Mouse (Mus musculus) forebrain, embryonic 12.5 days (tissue): ENCODE results near the gene Hsp90ab1. TPM values are rescaled to one million over a fixed set of nuclear protein-coding genes. Genes with fewer than 3 reads are reported as not detected.
A peak's percentile ranks its signal among the peaks of the same experiment; 100 is the strongest.

ENCODE experiments used
- ATAC-seq: fragments of 200-750 bp; cut with Nextera tagmentation; 2 replicates; pipeline ENCODE4 v1.8.0; 2017; ENCODE audit warnings: moderate TSS enrichment; ENCODE audit not compliant: low FRiP score
- H3K27ac ChIP-seq: fragments of 300-500 bp; sonication (generic); 2 replicates; pipeline ENCODE4 v1.5.1; 2016; ENCODE audit warnings: mild to moderate bottlenecking
- H3K27me3 ChIP-seq: fragments of 300-500 bp; sonication (generic); 2 replicates; pipeline ENCODE4 v1.6.1; 2016; ENCODE audit warnings: mild to moderate bottlenecking
- H3K36me3 ChIP-seq: fragments of 300-500 bp; sonication (generic); replicated peaks from 2 replicates; pipeline ENCODE4 v1.6.1; 2016; ENCODE audit warnings: mild to moderate bottlenecking
- H3K4me1 ChIP-seq: fragments of 300-500 bp; sonication (generic); 2 replicates; pipeline ENCODE4 v1.6.1; 2016
- H3K4me2 ChIP-seq: fragments of 300-500 bp; sonication (generic); 2 replicates; pipeline ENCODE4 v1.6.1; 2016; ENCODE audit warnings: mild to moderate bottlenecking, moderate library complexity
- H3K4me3 ChIP-seq: fragments of 300-500 bp; sonication (generic); replicated peaks from 2 replicates; pipeline ENCODE4 v1.5.1; 2016; ENCODE audit warnings: mild to moderate bottlenecking
- H3K9ac ChIP-seq: fragments of 300-500 bp; sonication (generic); 2 replicates; pipeline ENCODE4 v1.6.1; 2016; ENCODE audit warnings: mild to moderate bottlenecking
- H3K9me3 ChIP-seq: fragments of 300-500 bp; sonication (generic); 2 replicates; pipeline ENCODE4 v1.6.1; 2016
- WGBS: fragments of 180-500 bp; shearing (Covaris S2); methylation state at CpG from one replicate; pipeline ENCODE4 v1.1.7; 2016; 5-methylcytosine and 5-hydroxymethylcytosine counted together
- polyA plus RNA-seq: library from polyadenylated mRNA; unstranded; fragments of >200 nt; fragmentation: Nextera tagmentation; extraction: Ambion mirVana; gene quantifications from 2 replicates; pipeline ENCODE4 v1.2.1, GENCODE M21; 2016

The Hsp90ab1 gene
- polyA plus RNA-seq, 1 experiment from 2014 or later, result 1,580 TPM

DNA sequence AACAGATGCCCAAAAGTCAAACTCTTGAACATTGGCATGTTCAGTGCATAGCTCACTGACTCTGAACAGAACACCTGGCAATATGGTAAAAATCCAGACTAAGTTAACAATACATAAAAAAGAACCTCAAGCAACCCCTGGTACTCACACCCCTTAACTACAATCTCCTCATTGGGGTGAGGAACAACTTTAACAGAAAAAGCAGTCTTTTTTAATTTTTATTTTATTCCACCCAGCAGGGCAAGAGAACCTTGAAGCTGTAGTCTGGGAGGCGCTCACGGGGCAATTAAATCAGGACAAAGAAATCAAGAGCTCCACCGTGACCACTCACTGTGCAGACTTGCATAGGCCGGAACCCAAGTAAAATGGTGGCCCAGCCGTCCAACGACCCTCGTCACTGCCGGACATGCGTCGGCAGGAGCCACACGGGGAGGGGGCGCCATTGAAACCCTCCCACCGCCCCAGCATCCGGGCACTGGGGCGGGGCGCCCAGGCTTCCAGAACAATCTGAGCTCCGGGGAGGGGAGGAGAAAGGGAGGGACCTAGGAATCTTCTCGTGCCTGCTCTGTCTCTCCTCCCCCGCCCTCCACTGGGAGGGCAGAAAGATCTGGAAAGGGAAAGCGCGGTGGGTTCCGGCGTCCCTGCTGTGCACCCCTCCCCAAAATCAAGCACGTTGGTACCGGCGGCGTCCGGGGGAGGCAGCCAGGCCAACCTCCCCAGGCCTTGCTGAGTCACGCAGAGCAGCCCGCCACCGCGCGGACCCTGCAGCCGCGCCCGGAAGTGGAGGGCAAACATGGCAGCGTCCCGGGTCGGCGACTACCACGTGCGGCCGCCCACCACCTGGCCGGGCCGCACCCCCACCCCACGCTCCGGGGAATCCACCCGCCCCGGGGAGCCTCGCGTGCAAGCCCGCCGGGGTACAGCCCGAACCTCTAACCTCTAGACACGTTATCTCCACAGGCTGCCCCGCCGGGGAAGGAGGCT lies 676 bp downstream of the Hsp90ab1 start:
- ATAC-seq, result peak; percentile 62
- Histone ChIP-seq H3K4me3 (peak overlapping the region; percentile 97), H3K4me2 (peak overlapping the region; percentile 81), H3K27ac (peak overlapping the region; percentile 98), H3K9ac (peak overlapping the region; percentile 95), H3K36me3 (peaks cover 44% of the 10 kb centered on the region), H3K9me3 (no peaks in the 10 kb centered on the region), H3K27me3 (no peaks in the 10 kb centered on the region), H3K4me1 (peaks cover 46% of the 10 kb centered on the region)
- WGBS, result under 1% methylated on average over 57 of the region's 57 CpGs

DNA sequence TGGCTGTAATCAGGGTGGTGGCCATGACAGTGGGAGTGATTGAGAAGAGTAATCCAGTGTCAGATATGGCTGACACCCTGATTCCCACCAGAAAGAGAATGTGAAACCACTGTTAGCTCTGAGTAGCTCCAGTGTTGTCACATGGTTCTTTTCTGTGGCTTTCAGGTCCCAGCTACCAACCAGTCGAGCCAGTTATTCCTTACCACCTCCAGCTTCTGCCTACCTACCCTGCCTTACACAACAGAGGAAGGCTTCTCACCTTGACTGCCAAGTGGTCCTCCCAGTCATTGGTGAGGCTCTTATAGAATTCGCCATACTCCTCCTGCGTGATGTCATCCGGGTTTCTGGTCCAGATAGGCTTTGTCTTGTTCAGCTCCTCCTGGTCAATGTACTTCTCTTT lies 3.1 kb downstream of the Hsp90ab1 start:
- no peak overlapping the region for H3K4me2 ChIP-seq
- no peak for ATAC-seq
- H3K9ac ChIP-seq, result peak overlapping the region; percentile 3; the same call in 1 of the 2 replicates
- no peak overlapping the region for H3K4me3 ChIP-seq
- peaks cover 60% of the 10 kb centered on the region for H3K4me1 ChIP-seq
- no peaks in the 10 kb centered on the region for H3K27me3 ChIP-seq
- 88% methylated on average over 4 of the region's 4 CpGs for WGBS
- no peaks in the 10 kb centered on the region for H3K9me3 ChIP-seq
- no peak overlapping the region for H3K27ac ChIP-seq
- peaks cover 65% of the 10 kb centered on the region for H3K36me3 ChIP-seq

DNA sequence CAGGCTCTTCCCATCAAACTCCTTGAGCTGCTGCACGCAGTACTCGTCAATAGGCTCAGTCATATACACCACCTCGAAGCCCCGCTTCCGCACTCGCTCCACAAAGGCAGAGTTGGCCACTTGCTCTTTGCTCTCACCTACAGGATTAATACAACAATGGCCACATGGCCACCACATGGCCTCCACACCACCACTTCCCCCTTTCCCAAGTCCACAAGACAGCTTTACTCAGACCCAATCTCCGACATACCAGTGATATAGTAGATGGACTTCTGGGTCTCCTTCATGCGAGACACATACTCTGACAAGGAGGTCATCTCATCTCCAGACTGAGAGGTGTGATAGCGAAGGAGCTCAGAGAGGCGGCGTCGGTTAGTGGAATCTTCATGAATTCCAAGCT lies 4.1 kb downstream of the Hsp90ab1 start:
- H3K9me3 ChIP-seq, result no peaks in the 10 kb centered on the region
- H3K9ac ChIP-seq, result no peak overlapping the region
- no peak for ATAC-seq
- no peak overlapping the region for H3K27ac ChIP-seq
- H3K4me2 ChIP-seq, result no peak overlapping the region
- WGBS, result 89% methylated on average over 12 of the region's 12 CpGs
- H3K36me3 ChIP-seq, result peaks cover 65% of the 10 kb centered on the region
- H3K27me3 ChIP-seq, result no peaks in the 10 kb centered on the region
- no peak overlapping the region for H3K4me3 ChIP-seq
- peaks cover 59% of the 10 kb centered on the region for H3K4me1 ChIP-seq

DNA sequence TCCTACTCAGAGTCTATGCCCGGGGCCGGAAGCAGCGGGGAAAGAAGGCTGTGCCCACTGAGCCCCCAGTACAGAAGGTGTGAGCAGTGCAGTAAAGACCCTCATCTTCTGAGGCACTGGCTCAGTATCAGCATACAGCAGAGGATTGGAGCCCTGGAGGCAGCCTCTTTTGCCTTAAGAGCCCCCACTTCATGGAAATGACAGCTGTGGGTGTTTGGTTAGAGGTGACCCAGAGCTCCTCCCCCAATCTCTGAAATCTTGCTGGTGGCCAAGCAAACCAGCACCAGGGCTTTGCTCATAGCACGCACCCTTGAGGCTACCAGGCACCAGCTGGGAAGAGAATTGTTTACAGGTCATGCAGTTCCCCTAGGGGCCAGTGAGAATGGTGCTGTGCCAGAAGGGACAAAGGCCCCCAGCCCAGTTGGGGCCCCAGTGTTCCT lies 5.9 kb downstream of the Hsp90ab1 start:
- H3K4me3 ChIP-seq, result no peak overlapping the region
- 25% methylated on average over 4 of the region's 4 CpGs for WGBS
- no peaks in the 10 kb centered on the region for H3K27me3 ChIP-seq
- no peak overlapping the region for H3K4me2 ChIP-seq
- peaks cover 59% of the 10 kb centered on the region for H3K4me1 ChIP-seq
- H3K36me3 ChIP-seq, result peaks cover 65% of the 10 kb centered on the region
- no peaks in the 10 kb centered on the region for H3K9me3 ChIP-seq
- ATAC-seq, result no peak
- 0 out of 2 replicates have a peak overlapping the region, but pooled peaks have one; percentile 37 for H3K27ac ChIP-seq
- no peak overlapping the region for H3K9ac ChIP-seq

DNA sequence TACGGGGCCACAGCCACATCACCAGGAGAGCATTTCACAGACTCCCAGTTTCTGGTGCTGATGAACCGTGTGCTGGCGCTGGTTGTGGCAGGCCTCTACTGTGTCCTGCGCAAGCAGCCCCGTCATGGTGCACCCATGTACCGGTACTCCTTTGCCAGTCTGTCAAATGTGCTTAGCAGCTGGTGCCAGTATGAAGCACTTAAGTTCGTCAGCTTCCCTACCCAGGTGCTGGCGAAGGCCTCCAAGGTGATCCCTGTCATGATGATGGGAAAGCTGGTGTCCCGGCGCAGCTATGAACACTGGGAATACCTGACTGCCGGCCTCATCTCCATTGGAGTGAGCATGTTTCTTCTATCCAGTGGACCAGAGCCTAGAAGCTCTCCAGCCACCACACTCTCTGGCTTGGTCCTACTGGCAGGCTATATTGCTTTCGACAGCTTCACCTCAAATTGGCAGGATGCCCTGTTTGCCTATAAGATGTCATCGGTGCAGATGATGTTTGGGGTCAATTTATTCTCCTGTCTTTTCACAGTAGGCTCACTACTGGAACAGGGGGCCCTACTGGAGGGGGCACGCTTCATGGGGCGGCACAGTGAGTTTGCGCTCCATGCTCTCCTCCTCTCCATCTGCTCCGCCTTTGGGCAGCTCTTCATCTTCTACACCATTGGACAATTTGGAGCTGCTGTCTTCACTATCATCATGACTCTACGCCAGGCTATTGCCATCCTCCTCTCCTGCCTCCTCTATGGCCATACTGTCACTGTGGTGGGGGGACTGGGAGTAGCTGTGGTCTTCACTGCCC lies 6.5 kb downstream of the Hsp90ab1 start:
- WGBS, result 69% methylated on average over 18 of the region's 18 CpGs
- Histone ChIP-seq H3K4me3 (no peak overlapping the region), H3K36me3 (peaks cover 63% of the 10 kb centered on the region), H3K27ac (0 out of 2 replicates have a peak overlapping the region, but pooled peaks have one; percentile 37), H3K4me1 (peaks cover 53% of the 10 kb centered on the region), H3K9ac (no peak overlapping the region), H3K27me3 (no peaks in the 10 kb centered on the region), H3K9me3 (no peaks in the 10 kb centered on the region), H3K4me2 (0 out of 2 replicates have a peak overlapping the region, but pooled peaks have one; percentile 1)
- ATAC-seq, result no peak

DNA sequence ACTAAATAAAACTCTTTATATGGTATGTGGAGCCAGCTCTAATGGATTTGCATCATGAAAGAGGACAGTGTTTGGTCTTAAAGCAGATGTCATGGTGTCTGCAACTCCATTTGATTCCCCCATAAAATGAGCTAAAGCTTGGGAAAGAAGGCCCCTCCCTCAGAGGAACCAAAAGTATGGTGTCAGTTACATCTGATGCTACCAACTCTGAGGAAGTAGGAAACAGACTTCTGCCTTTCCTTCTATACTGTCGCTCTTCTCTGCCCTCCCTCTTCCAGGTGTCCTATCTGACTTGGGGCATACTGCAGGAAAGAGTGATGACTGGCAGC lies 7.1 kb downstream of the Hsp90ab1 start:
- Histone ChIP-seq H3K36me3 (peaks cover 57% of the 10 kb centered on the region), H3K9me3 (no peaks in the 10 kb centered on the region), H3K4me1 (peaks cover 48% of the 10 kb centered on the region), H3K4me2 (no peak overlapping the region), H3K4me3 (no peak overlapping the region), H3K27me3 (no peaks in the 10 kb centered on the region), H3K9ac (no peak overlapping the region), H3K27ac (0 out of 2 replicates have a peak overlapping the region, but pooled peaks have one; percentile 31)
- 90% methylated on average over 1 of the region's 1 CpGs for WGBS
- ATAC-seq, result no peak

DNA sequence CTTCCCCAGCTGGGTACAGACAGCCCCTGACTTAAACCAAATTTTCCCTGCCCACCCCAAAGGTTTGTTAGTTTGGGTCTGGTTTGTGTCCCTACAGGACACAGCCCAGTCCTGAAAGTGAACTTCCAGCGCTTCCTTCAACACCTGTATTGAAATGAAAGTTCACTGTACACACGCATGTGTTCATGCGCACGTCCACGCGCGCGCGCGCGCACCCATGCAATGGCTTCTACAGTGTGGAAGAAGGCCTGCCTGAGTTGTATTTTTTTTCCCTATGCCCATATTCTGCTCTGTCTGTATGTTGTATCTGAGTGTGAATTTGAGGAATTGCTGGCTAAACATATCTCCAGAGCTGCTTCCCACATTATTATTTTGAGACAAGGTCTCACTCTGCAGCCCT lies 8.0 kb downstream of the Hsp90ab1 start:
- 0 out of 2 replicates have a peak overlapping the region, but pooled peaks have one; percentile 92 for H3K27ac ChIP-seq
- H3K4me1 ChIP-seq, result peaks cover 44% of the 10 kb centered on the region
- no peaks in the 10 kb centered on the region for H3K27me3 ChIP-seq
- H3K9me3 ChIP-seq, result no peaks in the 10 kb centered on the region
- peak overlapping the region; percentile 83 for H3K4me3 ChIP-seq
- no peak for ATAC-seq
- H3K36me3 ChIP-seq, result peaks cover 48% of the 10 kb centered on the region
- peak overlapping the region; percentile 74 for H3K4me2 ChIP-seq
- WGBS, result 93% methylated on average over 11 of the region's 11 CpGs
- H3K9ac ChIP-seq, result peak overlapping the region; percentile 95

DNA sequence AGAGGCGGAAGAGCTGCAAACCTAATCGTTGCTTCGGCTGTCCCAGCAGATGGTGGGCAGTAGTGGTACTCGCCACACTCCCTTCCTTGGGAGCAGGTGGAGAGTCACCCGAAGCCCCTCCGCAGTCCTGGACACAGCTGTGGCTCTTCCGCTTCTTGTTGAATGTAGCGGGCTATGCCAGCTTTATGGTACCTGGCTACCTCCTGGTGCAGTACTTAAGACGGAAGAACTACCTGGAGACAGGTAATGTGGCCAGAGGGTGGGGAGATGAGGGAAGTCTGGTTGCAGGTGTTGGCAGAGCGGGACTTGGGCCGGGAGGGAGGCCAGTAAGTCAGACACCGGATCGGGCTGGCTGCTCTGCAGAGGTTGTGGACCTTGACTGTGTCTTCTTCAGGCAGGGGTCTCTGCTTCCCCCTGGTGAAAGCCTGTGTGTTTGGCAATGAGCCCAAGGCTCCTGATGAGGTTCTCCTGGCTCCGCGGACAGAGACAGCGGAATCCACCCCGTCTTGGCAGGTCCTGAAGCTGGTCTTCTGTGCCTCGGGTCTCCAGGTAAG lies 8.5 kb downstream of the Hsp90ab1 start:
- Histone ChIP-seq H3K4me2 (peak overlapping the region; percentile 74), H3K4me3 (peak overlapping the region; percentile 83), H3K36me3 (peaks cover 43% of the 10 kb centered on the region), H3K9me3 (no peaks in the 10 kb centered on the region), H3K4me1 (peaks cover 41% of the 10 kb centered on the region), H3K9ac (peak overlapping the region; percentile 95), H3K27me3 (no peaks in the 10 kb centered on the region), H3K27ac (peak overlapping the region; percentile 92)
- ATAC-seq, result no peak; the same call in 1 of the 2 replicates
- 13% methylated on average over 18 of the region's 18 CpGs for WGBS

DNA sequence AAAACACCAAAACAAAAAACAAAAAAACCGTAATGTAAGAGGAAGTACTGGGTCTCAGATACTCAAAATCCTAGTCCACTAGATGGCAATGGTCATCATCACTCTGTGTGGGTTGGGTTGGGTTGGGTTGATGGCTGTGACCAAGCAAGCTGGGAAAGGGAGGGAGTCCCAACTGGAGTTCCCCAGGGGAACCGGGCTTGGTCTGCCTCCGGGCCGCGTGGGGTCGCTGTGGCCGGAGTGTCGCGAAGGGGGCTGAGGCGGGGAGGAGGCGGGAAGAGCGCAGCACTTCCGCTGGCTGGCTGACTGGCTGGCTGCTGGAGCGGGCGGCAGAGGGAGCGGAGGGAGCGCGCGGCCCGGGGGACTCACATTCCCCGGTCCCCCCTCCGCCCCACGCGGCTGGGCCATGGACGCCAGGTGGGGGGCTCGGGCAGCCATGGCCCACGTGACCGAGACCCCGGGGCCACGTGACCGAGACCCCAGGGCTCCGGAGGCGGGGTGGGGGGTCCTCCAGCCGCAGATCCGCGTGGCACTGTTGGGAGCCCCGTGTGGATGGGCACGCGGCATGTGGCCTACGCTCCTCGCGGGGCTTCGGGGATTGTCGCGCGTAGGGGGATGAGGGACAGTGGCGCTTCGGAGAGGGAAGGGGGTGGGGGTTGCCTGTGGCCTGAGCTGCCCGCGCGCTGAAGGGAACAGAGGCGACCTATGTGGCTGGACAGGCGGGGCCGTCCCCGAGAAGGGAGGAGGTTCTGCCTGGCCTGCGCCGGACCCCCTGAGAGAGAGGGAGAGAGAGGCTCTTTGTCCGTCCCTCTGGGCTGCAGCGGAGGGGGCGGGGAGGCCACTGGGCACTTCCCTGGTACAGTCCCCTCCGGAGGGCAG lies 9.2 kb downstream of the Hsp90ab1 start, which contains the start of gene Slc35b2:
Slc35b2 (plus strand) TSS at position 220 of the 876 bp plus-strand sequence.
- H3K27me3 ChIP-seq, result no peaks in the 10 kb centered on the region; the same call in 1 of the 2 replicates
- H3K9me3 ChIP-seq, result no peaks in the 10 kb centered on the region
- peak within 1 kb of the TSS; percentile 95 for H3K9ac ChIP-seq
- peak within 1 kb of the TSS; percentile 92 for H3K27ac ChIP-seq
- peak within 1 kb of the TSS; percentile 83 for H3K4me3 ChIP-seq
- ATAC-seq, result peak; percentile 90
- H3K4me1 ChIP-seq, result peaks cover 34% of the 10 kb centered on the region
- WGBS, result 3% methylated on average over 49 of the region's 61 CpGs
- peaks cover 36% of the 10 kb centered on the region for H3K36me3 ChIP-seq
- H3K4me2 ChIP-seq, result peak within 1 kb of the TSS; percentile 74

DNA sequence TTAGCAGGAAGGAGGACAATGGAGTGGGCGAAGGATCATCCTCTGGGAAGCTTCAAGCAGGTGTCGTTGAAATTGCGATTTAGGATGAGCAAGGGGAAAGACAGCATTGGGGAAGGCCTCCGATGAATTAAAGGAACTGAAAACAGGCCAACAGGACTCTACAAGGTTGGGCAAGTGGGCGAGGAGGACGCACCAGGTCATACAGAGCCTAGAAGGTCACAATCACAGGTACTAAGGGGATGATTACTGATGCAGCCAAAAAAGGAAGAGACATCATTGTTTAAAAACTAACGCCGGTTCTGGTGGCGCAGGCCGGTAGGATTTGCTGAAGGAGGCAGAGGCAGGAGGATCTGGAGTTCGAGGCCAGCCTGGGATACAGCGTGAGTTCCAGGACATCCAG lies 9.9 kb downstream of the Hsp90ab1 start:
- Histone ChIP-seq H3K4me3 (peak overlapping the region; percentile 83; the same call in 1 of the 2 replicates), H3K4me2 (no peak overlapping the region), H3K27ac (no peak overlapping the region), H3K9ac (no peak overlapping the region), H3K27me3 (peaks cover under 1% of the 10 kb centered on the region; the same call in 1 of the 2 replicates), H3K9me3 (no peaks in the 10 kb centered on the region), H3K36me3 (peaks cover 29% of the 10 kb centered on the region), H3K4me1 (peaks cover 27% of the 10 kb centered on the region)
- WGBS, result 81% methylated on average over 12 of the region's 12 CpGs
- ATAC-seq, result no peak
